Mouse (Mus musculus) NIH3T3 (cell line): ENCODE measurements at regions not wholly inside any gene's neighbourhood (a gene's known extent, or its start where the extent isn't known, plus 50 kb on each side); places are given as distances from the start of the nearest gene placed in this dataset.

Experiments used
- DNase-seq: peaks from one replicate; pipeline ENCODE4 v3.0.0-alpha.2; 2012; ENCODE audit warnings: low read depth

DNA sequence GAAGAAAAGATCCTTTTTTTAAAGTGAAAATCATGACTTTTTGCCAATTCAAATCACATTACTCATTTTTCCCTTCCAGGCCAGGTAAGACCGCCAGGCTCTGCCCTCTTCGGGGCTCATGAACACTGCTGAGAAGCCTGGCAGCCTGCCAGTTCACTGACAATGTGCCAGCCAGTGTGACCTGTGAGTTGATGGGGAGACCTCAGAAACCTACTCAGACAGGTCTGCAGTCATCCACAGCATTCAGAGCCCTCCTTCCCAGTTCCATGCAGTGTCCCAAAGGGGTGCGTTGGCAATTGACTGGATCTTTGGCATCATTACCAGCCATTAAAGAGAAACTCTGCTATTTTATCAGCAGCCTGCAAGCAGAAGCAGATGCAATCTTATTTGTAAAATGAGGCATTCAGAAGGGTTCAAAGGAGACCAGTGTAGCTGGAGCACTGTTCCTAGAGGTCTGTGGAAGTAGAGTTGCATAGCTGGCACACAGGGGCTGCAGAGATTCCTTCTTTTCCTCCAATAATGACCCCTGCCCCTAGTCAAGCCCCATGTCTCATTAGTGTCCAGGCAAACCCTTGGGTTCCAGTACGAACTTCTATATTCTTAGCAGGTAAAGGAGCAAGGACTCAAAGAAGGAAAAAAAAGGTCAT is 384.4 kb downstream of the Rapgef2 start:
- no peak for DNase-seq

DNA sequence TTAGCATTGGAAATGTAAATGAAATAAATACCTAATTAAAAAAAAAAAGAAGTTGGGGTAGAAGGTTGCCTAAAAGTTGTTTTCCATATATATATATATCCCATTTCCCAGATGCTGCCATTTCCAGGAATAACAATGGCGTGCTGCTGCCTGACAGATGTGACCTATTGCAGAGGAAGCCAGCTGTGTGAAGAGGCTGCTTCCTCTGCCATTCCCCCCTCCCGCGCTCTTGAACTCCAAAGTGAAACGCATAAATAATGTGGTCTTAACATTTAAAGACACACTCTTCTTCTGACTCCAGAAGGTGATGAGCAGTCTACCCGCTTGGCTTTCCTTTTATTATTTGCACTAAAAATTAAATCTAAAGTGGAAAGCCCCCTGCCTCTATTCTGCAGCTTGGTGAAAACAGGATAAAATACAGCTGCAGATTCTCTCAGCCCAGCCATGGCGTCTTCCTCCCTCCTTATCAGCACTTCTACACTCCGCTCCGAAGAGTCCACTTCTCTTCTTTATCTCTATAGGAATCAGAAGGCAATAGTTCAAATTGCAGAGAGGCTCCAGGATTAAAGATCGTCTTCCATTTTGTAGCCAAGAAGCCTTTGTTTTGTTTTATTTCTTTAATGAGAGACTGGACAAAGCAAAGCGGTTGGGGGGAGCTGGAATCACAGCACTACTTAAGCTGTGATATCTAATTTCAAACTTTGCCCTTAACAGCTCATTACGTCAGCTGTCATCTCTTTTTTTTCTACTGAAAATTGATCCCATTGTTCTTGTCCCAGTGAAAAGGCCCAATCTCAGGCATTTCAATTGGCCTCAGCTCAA is 385.1 kb downstream of the Rapgef2 start:
- DNase-seq: no peak

DNA sequence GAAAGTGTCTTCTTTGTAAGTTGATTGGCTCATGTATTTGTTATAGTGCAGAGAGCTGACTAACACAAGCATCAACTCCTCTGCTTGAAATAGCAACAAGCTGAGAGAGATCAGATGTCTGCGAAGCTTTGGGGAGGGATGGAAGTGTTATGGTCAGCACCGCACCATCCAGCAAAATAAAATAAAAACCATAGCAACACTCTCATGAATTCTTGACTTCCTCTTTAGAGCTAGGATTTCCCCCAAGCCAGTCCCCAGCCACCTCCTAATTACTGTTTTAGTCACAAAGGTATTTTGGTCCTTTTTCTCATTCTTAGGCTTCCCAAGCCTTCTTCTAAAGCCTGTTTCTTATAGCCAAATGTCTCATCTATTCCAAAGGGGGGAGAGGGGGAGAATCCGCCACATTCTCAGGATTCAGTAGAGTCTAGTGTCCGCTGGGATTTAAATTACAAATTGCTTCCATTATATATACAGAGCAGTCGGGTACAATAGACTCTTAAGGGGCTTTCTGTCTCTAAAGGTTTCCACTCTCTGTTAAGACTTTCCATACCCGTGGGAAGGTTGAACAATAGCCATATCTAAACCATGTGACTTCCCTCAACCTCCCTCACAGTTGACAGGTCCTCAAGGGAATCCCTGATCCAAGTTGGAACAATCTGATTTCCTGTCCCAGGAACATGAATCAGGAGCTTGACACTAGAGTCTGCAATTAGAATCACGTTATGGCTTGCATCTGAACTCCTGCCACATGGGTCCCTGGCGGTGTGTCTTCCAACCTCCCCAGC is 386.7 kb downstream of the Rapgef2 start:
- DNase-seq: no peak

DNA sequence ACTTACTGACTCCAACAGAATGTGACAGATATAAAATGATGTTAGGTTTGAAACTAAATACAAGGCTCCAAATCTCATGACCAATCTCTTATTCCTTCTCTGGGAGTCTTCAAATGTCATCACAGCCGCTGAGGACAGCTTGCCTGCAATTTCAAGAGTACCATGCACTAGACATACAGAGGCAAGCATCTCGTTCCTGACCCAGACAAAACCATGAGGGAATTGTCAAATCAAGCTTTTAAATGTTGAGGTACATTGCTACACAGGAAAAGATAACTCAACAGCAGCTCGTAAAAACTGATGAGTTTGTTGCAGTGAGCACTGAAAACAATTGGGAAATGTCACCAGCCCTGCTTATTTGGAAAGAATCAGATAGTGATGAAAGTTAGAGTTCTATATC is 397.0 kb downstream of the Rapgef2 start:
- no peak for DNase-seq

DNA sequence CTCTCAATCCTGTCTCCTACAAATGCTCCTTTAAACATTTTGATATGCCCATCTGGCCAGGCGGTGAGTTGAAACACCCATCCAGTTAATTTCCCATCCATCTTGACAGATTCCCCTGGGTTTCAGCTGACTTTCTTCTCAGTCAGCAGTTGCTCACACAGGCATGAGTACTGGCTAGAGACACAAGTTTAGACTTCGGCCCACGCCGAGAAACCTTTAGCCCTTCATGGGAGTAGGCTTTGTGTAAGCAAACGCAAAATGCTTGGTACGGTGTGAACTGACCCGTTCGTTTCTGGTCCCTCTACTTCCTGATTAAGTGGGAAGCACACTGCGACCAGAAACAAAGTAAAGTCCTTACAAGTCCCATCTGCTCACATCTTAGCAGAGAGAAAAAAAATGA is 401.6 kb downstream of the Rapgef2 start:
- DNase-seq: no peak

DNA sequence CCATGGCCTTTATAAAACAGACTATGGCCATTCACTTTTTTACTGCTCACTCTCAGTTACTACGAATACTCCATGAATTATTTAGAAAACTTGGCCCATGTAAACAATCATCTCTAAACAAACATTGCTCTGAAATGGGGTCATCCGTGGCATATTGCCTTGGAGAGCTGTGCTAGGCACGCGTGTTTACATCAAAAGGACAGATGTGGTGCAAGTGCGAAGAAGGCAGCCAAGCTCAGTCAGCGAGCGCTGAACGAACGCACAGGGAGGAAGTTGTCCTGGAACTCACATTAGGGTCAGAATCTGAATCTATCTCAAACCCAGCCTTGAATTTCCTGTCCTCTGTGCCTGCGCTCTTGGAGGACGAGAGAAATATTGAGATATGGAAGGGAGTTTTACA is 402.3 kb downstream of the Rapgef2 start:
- DNase-seq: no peak

DNA sequence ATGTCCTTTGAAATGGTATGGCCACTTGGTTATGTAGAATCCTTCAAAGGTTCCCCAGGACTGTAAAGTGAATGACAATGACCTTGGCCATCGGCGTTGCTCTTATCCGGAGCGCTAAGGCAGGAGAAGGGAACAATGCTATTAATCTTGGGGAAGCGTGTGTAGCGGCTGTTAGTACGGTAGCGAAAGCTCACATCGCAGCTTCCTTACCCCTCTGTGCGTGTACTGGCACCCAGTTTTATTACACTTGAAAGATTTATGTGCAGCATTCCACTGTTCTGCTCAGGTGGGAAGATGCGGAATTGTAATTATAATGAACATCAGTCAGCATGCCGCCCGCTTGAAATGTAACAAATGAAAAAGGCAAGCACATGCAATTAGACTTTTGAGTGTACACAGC is 406.2 kb downstream of the Rapgef2 start:
- no peak for DNase-seq

DNA sequence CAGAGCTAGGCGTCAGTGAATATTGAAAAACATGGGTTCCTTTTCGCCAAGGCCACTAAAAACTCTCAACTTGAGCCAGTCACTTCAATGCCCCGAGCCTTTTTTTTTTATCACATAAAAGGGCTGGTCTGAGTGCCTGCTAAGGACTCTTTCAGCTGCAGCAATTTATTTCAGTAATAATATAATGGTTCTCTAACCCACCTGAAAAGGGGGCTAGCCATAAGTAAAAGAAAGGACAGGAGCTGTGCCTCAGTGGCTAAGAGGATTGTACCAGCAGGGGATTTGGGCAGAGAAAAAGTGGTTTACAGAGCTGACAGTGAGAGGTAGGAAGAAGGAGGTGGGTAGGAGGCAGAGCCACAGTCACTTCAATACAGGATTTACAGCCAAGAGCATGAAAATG is 409.0 kb downstream of the Rapgef2 start:
- no peak for DNase-seq

DNA sequence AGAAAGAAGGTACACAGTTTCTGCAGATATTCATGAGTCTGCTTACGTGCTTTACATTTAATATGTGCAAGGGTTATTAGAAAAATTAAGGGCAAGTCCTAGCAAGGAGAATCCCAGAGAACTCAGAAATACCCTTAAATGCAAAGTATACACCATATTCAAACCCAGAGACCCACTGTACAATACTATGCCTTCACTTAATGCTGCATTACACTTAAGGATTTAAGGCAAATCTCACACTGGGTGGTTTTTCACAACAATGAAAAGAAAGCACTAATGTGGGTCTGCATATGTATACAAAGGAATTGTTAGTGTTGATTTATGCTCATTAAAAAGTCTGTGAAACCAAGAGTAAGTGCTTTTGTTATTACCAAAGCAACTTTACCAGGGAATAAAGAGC is 419.4 kb downstream of the Rapgef2 start:
- no peak for DNase-seq

DNA sequence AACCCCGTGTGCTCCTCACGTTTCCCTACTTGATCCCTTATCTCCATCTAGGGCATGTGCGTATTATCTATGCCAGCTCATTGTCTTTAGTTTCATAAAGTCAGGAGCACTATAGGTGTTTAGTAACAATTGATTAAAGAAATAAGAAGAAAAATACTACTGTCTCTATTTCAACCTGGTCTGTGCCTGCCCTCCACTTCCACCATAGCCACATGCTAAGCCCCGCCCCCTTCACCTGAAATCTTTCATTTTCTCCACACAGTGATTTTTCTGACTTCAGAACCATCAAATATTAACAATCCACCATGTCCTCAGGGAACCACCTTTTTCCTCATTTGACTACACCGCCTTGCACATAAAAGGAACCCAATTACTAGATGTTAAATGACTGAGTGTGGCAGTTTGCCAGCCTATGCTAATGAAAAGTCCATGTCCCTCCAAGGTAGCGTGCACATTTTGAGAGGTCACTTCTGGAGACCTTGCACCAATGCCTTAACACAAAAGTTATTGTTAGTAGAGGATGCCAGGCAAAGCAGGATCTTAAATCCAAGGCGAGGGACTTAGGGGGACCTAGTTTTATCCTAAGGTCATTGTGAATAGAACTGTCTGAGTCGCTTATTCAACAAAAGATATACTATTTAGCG is 420.1 kb downstream of the Rapgef2 start:
- no peak for DNase-seq

DNA sequence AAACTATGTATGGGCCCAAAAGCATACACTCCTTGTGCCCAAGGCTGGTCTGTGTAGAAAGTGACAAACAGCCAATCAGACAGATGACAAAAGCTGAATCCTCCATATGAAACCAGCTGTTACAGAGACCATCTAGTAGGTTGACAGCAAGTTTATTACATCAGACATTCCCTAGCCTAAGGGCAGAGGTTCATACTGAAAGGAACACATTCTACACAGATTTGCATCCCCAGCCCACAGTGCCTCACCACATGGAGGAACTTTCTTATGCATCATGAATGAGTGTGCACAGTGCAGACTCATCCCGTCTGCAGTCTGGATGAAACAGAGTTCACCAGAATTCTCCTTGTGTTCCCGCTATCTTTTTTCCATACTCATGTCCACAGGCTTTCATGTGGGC is 423.3 kb downstream of the Rapgef2 start:
- DNase-seq: no peak

DNA sequence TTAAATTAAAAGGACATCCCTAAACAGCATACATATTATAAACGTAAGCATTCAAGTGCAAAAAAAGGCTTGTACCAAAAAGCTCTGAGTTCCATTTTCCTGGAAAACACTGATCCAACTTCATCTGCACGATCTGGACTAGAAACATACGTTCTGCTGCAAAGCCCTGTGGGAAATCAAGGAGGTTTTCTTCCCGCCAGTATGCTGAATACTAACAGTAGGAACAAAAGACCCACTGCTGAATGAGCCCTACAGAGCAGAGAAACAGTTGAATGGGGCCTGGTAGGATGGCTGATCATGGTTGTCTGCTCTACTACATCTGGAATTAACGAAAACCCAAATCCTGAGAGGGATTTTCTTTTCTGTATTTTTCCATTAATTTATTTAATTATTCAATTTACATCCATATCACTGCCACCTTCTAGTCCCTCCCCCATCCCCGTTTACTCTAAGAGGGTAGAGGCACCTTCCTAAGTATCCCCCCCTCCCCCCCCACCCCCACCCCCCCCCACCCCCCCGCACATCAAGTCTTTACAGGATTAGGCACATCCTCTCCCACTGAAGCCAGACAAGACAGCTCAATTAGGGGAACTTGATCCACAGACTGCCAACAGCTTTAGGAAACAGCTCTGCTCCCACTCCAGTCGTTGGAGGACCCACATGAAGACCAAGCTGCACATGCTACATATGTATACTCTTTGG is 439.5 kb downstream of the Rapgef2 start:
- DNase-seq: no peak

DNA sequence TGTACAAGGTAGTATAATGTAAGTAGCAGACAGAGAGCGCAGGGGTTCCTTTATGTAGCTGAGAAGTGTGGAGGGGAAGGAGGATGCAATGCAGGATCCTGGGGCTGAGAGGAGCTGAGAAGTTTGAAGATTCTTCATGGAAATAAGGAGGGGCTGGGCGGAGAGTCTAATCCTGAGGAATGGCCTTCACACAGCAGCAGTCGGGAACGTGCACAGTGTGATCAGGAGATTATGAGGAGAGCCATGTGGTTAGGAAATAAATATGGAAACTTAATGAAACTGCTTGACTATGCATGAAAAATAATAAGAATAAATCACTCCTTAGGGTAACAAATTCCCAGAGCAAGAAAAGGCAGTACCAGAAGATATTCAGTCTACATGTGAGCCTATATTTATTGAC is 445.1 kb downstream of the Rapgef2 start:
- no peak for DNase-seq

DNA sequence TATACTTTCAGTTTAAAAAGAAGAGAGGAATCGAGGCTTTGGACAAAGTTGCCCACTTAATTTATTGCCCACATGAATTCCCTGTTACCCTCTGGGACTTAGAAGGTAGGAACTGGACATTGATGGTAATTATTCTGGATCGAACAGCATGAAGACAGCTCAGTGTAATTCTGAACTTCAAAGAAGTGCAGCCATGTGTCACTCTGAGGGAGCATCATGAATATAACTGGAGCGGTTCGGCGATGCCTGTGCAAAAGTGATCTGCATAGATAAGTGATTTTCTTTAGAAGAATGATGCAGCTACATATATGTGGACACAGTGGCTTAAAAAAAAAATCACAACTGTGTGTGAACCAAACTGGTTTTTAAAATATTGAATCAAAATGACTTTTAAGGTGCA is 449.5 kb downstream of the Rapgef2 start:
- no peak for DNase-seq

DNA sequence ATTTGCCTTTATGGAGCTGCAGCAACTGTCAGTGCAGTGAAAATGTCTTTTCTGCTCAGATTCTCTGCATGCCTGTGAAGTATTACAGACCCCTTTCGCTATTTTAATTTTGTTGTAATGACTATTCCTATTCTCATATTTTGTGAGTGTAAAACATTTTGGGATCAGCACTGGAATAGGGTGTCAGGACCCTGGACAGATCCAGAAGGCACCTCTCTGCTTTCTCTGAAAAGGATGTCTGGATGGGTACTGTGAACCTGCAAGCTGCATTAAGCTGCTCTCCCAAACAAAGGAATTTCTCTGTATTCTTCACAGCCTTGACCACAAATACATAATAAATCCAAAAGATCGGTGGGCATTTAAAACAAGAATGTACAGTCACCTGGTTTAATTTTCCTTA is 460.8 kb downstream of the Rapgef2 start:
- DNase-seq: peak; percentile 59

DNA sequence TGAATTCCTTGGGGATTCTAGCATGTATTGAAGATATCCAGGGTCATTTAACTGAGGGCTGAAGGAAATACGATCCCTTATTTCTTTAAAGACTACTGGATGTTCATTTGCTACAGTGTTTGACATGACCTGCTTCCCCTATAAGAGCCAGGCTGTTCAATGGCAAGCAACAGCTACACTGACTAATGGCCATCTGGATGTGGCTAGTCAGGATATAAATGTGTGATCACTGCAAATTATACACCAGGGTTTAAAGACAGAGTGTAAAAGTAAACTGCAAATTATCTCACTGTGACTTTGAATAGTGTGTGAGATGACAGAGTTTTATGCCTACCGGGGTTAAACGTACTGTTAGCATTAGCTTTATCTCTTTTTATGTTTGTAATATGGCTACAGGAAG is 473.9 kb downstream of the Rapgef2 start:
- DNase-seq: no peak

DNA sequence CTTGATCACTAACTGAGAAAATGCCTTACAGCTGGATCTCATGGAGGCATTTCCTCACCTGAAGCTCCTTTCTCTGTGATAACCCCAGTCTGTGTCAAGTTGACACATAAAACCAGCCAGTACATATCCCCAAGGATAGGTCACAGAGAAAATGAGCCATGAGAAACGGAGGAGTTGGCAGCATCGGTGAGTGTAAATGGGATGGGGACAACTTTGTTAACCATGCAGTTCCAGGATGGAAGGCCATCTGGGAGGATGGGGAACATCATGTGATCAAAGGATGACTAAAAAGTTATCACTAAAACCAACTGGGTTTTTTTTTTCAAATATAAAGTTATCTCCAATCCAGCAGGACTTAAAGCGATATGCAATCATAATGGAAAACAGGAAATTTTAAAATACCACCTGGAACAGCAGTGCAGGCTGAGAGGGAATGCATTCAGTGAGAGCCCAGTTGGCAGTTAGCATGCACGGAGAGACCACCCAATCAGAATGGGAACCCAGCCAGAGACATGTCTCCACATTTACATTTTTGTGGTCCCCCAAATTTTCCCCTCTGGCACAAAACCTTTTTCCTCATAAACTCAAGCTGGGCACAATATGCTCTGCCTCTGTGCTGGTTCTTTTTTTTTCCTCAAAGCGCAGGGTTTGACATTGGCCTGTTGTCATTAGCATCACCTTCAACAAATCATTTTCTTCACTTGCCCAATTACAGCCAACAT is 475.7 kb downstream of the Rapgef2 start:
- no peak for DNase-seq

DNA sequence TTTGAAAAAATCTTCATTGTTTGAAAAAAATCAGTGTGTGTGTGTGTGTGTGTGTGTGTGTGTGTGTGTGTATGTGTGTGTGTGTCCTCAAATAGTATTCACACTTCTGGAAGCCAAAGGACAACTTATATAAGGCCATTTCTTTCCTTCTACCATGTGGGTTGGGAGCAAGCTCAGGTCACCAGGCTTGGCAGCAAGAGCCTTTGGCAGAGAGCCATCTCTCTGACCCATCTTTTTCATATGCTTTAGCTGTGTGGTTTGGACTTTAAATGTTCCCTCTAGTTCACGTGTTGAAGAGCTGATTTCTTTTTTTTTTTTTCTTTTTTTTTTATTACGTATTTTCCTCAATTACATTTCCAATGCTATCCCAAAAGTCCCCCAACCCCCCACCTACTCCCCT is 483.1 kb downstream of the Rapgef2 start:
- DNase-seq: peak; percentile 4

DNA sequence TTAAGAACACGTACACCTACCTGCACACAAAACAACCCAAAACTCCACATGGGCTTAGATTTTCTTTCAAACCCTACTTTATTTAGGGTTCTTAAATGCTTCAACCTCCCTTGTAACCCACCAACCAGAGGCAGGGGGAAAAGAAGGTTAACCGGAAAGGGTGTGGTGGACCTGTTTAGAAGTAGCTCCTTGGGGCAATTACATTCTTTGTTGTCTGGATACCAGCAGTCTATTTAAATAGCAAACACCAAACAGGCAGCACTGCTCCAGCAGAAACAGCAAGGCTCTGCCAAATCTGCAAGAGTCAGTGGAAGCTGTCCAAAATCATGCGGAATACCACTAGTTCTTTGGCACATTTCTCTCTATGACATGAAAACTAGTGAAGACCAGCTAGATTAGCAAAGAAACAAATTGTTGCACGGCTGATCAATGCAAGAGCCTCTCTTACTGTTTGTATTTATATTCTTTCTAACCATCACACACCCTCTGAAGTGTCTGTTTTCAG is 490.3 kb downstream of the Rapgef2 start:
- peak; percentile 3 for DNase-seq

DNA sequence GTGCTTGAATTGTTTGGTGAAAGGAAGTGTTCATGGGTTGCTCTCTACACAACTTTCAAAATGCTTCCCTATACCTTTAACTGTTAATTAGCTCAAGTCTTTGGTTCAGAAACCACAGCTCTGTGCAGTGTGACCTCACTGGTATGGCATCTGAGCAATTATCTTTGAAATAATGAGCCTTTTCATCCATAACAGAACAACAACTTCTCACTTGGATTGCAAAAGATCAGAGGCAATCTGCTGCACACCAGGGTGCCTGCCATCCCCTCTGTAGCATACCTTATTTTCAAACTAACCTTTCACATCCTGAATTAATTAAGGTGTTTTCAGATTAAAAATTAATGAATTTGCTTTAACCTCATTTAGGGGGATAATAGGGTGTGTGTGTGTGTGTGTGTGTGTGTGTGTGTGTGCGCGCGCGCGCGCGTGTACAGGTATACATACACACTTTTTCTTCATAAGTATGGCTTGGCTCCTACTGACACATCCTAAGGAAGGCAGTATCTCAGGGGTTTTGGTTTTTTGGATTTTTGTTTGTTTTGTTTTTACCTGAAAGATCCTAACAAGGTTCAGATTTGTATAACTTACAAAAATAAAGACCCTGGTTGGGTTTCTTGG is 493.8 kb downstream of the Rapgef2 start:
- DNase-seq: no peak

DNA sequence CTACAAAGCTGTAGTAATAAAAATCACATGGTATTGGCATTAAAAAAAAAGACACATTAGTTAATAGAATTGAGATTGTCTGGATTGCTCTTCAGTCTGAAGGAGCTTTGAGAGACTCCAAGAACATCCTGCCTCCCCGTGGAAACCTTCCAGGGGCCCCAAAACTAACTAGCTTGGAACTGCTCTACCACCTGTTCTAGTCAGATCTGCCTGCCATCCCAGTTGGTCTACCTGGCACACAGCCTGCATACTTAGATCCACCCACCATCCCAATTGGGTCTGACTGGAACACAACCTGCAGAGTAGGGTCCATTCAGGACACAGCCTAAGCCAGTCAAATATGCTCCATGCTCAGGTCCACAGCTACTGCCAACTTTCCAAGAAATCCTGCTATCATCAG is 503.6 kb downstream of the Rapgef2 start:
- no peak for DNase-seq
